Mouse (Mus musculus) kidney, adult 2 months (tissue): Measurements from ENCODE around the gene Gabrr2.
"Not testable (repeated sequence)": the region's sequence is repeated elsewhere in the genome, so short reads cannot be mapped to it uniquely, and the experiment has no call there.

Source experiments
- CTCF ChIP-seq: fragments of 200-500 bp; conservative IDR thresholded peaks from 2 replicates; pipeline ENCODE4 v1.5.1; 2011; ENCODE audit warnings: low read depth, mild to moderate bottlenecking, control low read depth, low read length, moderate library complexity, mixed read lengths; ENCODE audit not compliant: insufficient read depth, insufficient read length
- POLR2A ChIP-seq: fragments of 200-500 bp; IDR thresholded peaks from one replicate; pipeline ENCODE4 v1.6.1; 2011; ENCODE audit warnings: low read depth, low read length, control low read depth

GRCm38 (mm10) chr4:33112866-33113265, 50.1 kb downstream of the Gabrr2 start:
- not testable (repeated sequence) for TF ChIP-seq CTCF, POLR2A
